Mouse (Mus musculus): ENCODE results near the gene Gm9857.

Gm9857 gene

GRCm38 (mm10) chr3:108940001-108940633 is at the start of gene Gm9857:
Gene Gm9857, minus strand, starts transcription at chr3:108940445.
- DNase-seq (ENCODE audit: low spot score), result peak; percentile 25

- DNase-seq (ENCODE audit: low spot score), result peak; percentile 8
Measured at GRCm38 (mm10) chr3:108987009-108987659, 46.9 kb upstream of the Gm9857 start.

- peak; percentile 28 for DNase-seq (ENCODE audit: low spot score)
Measured at GRCm38 (mm10) chr3:108986534-108986933, 46.3 kb upstream of the Gm9857 start.

GRCm38 (mm10) chr3:108983989-108984388 is 43.7 kb upstream of the Gm9857 start:
- DNase-seq (ENCODE audit: low spot score), result no peak

GRCm38 (mm10) chr3:108981946-108982345 is 41.7 kb upstream of the Gm9857 start:
- no peak for DNase-seq (ENCODE audit: low spot score)

GRCm38 (mm10) chr3:108977340-108978030 is 37.2 kb upstream of the Gm9857 start:
- DNase-seq (ENCODE audit: low spot score), result no peak

- no peak for DNase-seq (ENCODE audit: low spot score)
Measured at GRCm38 (mm10) chr3:108974920-108975485, 34.8 kb upstream of the Gm9857 start.

GRCm38 (mm10) chr3:108973980-108974660 is 33.9 kb upstream of the Gm9857 start:
- DNase-seq (ENCODE audit: low spot score), result no peak

GRCm38 (mm10) chr3:108966051-108966450 is 25.8 kb upstream of the Gm9857 start:
- DNase-seq (ENCODE audit: low spot score), result no peak

GRCm38 (mm10) chr3:108964361-108965044 is 24.3 kb upstream of the Gm9857 start:
- DNase-seq (ENCODE audit: low spot score), result no peak

- no peak for DNase-seq (ENCODE audit: low spot score)
Measured at GRCm38 (mm10) chr3:108963776-108964175, 23.5 kb upstream of the Gm9857 start.

GRCm38 (mm10) chr3:108963278-108963677 is 23.0 kb upstream of the Gm9857 start:
- no peak for DNase-seq (ENCODE audit: low spot score)

- peak; percentile 20 for DNase-seq (ENCODE audit: low spot score)
Measured at GRCm38 (mm10) chr3:108961655-108962054, 21.4 kb upstream of the Gm9857 start.

GRCm38 (mm10) chr3:108961226-108961625 is 21.0 kb upstream of the Gm9857 start:
- DNase-seq (ENCODE audit: low spot score), result peak; percentile 40

GRCm38 (mm10) chr3:108959680-108960295 is 19.5 kb upstream of the Gm9857 start:
- DNase-seq (ENCODE audit: low spot score), result no peak

- DNase-seq (ENCODE audit: low spot score), result no peak
Measured at GRCm38 (mm10) chr3:108957976-108958375, 17.7 kb upstream of the Gm9857 start.

- DNase-seq (ENCODE audit: low spot score), result no peak
Measured at GRCm38 (mm10) chr3:108940996-108941395, 751 bp upstream of the Gm9857 start.

- no peak for DNase-seq (ENCODE audit: low spot score)
Measured at GRCm38 (mm10) chr3:108939573-108939972, 672 bp downstream of the Gm9857 start, which contains the start of gene Henmt1. Gene Henmt1, plus strand, starts transcription at chr3:108939873.

GRCm38 (mm10) chr3:108938691-108939090 is 1.6 kb downstream of the Gm9857 start:
- DNase-seq (ENCODE audit: low spot score), result no peak

GRCm38 (mm10) chr3:108933557-108933956 is 6.7 kb downstream of the Gm9857 start:
- DNase-seq (ENCODE audit: low spot score), result no peak

GRCm38 (mm10) chr3:108926308-108926707 is 13.9 kb downstream of the Gm9857 start:
- DNase-seq (ENCODE audit: low spot score), result no peak
